Mouse (Mus musculus) 416B (cell line): ENCODE data around the gene Alkbh4.
A peak's percentile ranks its signal among the peaks of the same experiment; 100 is the strongest.
"Not testable (repeated sequence)": the region's sequence is repeated elsewhere in the genome, so short reads cannot be mapped to it uniquely, and the experiment has no call there.

Experiments used
- DNase-seq: peaks from one replicate; pipeline ENCODE4 v3.0.0; 2011; ENCODE audit warnings: low read depth

Alkbh4 gene

DNA sequence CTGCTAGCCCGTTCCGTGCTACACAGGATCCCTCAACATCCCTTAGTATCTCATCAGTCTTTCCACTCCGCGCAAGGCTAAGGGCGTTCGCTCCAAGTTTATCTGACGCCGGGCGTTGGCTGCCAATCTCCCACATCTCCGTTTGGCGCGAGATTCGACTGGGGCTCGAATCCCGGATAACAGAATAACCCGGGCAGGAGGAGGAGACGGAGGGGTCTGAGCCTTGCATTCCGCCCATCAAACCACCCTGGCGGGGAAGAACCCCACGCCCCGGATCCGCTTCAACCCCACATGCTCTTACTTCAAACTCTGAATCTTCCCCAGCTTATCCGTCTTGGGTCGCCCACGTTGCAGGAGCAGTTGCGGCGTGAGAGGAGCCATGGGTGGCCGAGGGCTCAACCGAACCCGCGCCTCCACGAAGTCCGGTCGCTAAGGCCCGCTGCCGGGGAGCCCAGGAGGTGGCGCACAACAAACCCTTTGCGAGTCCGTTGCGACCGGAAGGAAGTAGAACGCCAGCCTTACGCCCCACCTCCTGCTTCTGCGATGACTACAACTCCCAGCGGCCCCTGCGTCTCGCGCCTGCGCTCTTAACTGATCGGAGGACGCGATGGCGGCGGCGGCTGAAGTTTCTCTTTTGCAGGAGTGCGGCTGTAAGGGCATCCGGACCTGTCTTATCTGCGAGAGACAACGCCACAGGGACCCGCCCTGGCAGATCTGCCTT, at the start of gene Alkbh4, which contains the start of gene Lrwd1:
Alkbh4 (plus strand) TSS at position 576 of the 721 bp plus-strand sequence.
Lrwd1 (minus strand) TSS at position 504 of the 721 bp plus-strand sequence.
- DNase-seq = peak; percentile 98

- DNase-seq = no peak
Measured at GRCm38 (mm10) chr5:136086290-136086689, 49.7 kb upstream of the Alkbh4 start.

- DNase-seq = no peak
Measured at GRCm38 (mm10) chr5:136088821-136089575, 46.9 kb upstream of the Alkbh4 start.

DNA sequence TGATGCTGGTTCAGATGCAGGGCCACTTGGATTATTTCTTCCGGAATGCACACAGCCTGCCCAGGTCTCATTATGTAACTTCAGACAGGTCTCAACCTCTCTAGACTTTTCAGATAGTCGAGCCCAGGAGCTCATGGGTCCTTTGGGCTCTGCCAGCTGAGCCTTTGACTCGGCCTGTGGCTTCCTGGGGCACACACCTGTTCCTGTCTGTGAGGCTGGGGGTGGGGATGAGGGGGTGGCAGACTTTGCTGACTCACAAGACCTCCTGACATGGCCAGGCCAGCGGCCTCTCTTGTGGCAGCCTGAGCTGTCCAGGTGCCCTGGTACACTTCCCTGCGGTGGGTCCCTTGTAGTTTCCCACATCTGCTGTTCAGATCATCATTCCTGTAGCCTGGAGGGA, 44.0 kb upstream of the Alkbh4 start:
- DNase-seq = no peak

DNA sequence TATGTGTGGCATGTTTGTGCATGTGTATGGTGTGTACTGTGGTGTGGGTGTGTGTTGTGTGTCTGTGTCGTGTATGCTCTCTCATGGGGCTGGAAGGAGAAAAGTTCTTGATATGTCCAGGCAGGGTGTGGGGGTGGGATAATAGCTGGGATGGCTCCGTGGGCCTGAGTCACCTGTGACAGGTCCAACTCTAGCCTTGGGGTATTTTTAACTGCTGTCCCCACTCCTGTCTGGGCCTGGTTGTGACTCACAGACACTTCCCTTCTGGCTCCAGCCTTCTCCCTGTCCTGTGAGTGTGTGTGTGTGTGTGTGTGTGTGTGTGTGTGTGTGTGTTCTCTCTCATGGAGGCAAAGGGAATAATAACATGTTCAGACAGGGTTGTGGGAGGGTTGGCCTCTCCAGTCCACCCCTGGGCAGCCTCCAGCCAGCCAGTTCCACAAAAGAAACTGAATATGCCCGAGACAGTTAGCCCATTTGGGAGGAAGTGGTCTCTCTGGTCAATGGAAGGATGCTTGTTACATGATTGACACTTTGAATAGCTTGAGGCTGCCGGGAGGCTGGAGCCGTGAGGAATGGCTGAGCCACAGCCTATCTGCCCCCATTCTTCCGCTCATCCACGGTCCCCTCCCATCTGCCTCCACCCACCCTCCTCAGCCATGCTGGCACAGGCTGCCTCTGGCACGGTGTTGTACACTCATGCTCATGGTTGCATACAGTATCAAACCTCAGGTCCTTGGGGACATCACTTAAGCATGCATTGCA, 41.5 kb upstream of the Alkbh4 start:
- peak; percentile 74 for DNase-seq

DNA sequence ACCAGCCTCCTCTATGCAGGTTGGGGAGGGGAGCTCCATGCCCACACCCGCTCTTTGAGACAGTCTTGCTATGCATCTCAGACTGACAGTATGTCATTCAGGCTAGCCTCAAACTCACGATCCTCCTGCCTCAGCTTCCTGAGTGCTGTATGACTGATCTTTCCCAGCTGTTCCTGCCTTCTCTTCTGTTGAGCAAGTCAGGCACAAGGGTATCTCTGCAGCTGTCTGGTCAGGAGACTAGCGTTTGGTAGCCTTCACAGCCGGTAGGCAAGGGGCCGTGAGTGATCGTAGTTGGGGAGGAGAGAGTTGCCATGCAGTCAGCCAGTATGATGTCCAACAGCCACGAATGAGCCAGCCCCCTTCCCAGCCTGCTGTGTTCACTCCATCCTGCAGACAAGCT, 40.9 kb upstream of the Alkbh4 start:
- DNase-seq = no peak

- DNase-seq = no peak
Measured at GRCm38 (mm10) chr5:136098536-136098935, 37.4 kb upstream of the Alkbh4 start.

DNA sequence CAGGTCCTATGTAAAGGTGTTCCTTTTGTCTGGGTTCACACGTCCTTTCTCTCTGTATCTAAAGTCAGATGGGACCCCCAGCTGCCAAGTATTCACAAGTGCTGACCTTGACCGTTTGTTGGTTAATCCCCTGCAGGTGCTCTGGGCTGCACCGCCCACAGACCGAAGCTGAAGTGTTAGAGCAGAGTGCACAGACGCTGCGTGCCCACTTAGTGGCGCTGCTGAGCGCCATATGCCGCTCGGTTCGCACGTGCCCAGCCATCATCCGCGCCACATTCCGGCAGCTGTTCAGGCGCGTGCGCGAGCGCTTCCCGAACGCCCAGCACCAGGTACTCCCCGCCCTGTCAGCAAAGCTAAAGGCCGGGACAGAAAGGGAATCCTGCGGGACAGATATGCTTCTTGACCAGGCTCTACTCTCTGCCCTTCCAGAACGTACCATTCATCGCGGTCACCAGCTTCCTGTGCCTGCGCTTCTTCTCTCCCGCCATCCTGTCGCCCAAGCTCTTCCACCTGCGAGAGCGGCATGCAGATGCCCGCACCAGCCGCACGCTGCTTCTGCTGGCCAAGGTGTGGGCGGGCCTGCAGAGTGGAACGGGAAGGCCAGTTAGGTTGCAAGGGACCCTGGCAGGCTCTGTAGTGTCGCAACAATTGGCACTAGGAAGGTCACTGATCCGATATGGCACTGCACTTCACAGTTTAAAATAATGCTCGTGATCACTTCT, 33.7 kb upstream of the Alkbh4 start:
- DNase-seq = no peak

DNA sequence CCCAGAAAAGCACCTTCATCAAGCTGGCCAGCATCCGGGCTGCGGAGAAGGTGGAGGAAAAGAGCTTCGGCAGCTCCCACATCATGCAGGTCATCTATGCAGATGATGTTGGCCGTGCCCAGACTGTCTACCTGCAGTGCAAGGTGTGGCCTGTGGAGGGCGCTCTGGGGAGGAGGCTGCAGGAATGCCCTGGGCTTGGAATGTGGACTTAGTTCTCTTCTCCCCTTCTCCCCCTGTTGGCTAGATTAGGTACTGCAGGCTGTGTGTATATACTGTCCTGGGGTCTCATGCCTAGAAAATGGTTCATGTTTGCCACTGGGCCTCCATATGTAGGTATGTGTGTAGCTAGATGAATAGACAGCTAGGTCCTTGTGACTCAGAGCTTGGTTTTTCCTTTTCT, 31.4 kb upstream of the Alkbh4 start:
- peak; percentile 39 for DNase-seq

DNA sequence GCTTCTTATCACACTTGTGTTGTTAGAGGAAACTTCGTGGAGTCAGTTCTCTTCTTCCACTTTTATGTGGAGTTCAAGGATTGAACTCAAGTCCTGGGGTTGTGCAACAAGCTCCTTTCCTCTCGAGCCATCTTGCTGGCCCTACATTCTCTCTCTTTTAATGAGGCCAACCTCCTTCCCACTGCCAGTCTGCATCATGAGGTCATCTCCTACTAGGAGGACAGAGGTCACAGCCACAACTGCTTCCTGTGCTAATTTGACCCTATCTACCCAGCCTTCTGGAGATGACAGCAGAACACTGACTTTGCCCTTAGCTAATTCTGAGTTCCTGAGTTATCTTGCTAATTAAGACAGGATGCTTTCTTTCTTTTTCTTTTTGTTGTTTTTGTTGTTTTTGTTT, 27.5 kb upstream of the Alkbh4 start:
- DNase-seq = peak; percentile 58

GRCm38 (mm10) chr5:136109042-136109441, 26.9 kb upstream of the Alkbh4 start:
- DNase-seq = peak; percentile 63

DNA sequence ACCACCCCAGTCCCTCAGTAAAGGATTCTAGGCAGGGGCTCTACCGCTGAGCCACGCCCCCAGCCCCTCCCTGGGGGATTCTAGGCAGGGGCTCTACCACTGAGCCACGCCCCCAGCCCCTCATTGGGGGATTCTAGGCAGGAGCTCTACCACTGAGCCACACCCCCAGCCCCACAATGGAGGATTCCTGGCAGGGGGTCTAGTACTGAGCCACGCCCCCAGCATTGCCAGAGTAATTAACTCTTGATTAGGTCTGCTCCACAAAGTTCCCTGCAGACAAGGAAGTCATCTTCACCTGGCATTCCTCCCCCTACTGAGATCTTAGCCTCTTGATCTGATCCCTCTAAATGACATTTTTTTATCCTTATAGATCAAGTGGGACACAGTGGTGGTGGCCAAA, 22.4 kb upstream of the Alkbh4 start:
- DNase-seq = not testable (repeated sequence)

GRCm38 (mm10) chr5:136115891-136116783, 19.8 kb upstream of the Alkbh4 start, which contains the start of gene Polr2j:
Polr2j (plus strand) TSS chr5:136116631.
- peak; percentile 97 for DNase-seq

DNA sequence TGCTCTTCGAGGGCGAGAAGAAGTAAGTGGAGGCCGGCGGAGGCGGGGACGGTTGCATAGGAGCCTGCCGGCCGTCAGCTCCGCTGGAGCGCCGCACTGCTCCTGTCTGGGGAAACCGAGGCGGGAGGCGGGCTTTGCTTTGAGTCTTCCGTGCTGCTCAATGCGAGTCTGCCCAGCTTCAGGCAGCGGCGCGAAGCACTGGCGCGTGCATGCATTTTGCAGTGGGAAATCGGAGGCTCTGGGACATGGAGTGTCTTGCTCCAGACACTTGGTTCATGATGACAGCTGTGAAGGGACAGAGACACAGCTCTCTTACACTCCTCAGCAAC, 19.2 kb upstream of the Alkbh4 start:
- DNase-seq = no peak

- DNase-seq = no peak
Measured at GRCm38 (mm10) chr5:136122165-136122564, 13.8 kb upstream of the Alkbh4 start.

DNA sequence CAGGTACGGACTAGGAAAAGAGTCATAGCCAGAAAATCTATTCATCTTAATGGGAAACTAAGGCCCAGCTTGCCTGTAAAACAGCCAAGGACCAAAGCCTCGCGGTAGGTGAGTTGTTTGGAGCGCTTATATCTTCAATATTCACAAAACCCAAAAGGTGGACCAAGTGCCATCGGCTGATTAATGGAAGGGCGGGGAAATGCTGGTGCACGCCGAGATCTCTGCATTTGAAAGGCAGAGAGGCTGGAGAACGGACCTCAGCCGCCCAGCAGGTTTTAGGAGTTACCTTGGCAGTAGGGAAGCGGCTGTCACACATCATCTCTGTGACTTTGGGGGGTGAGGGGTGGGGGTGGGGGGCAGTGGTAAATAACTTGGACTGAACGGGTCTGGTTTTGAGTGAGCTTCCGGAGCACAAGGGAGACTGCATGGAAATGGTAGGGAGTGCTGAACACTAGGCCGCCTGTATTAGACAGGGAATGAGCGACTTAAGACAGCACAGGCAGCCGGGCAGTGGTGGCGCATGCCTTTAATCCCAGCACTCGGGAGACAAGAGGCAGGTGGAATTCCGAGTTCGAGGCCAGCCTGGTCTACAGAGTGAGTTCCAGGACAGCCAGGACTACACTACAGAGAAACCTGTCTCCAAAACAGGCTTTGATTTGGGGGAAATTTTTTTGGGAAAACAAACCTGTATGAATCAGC, 495 bp downstream of the Alkbh4 start:
- peak; percentile 63 for DNase-seq

GRCm38 (mm10) chr5:136137658-136138274, 1.8 kb downstream of the Alkbh4 start:
- peak; percentile 81 for DNase-seq

- DNase-seq = no peak
Measured at GRCm38 (mm10) chr5:136139393-136139792, 3.4 kb downstream of the Alkbh4 start.

GRCm38 (mm10) chr5:136140057-136140482, 4.1 kb downstream of the Alkbh4 start:
- DNase-seq = no peak

- peak; percentile 49 for DNase-seq
Measured at GRCm38 (mm10) chr5:136142746-136143145, 6.8 kb downstream of the Alkbh4 start.
